Mouse (Mus musculus): ENCODE results near the gene Wdr37.

DNA sequence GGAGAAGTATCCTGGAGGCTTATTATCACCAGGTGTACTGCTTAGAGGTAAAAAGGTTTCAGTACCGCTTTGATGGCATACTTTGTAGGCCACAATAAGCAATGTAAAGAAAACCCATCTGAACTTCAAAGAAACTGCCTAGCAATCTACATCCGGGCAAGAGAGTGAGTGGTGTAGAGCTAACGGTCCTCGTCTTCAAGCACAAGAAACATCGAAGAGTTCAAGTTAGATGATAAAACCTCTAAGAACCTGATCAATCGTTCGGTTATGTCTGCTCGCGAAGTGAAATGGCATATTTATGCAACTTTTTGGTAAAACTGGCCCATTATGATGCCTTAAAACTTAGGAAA lies 1.6 kb downstream of the Wdr37 start:
- TF ChIP-seq CTCF (IDR thresholded peaks at IDR 0.05; ENCODE audit: low read depth) (no peak), EP300 (IDR thresholded peaks at IDR 0.05; ENCODE audit: low read depth) (no peak)

All from heart, postnatal 0 days (tissue).